Mouse (Mus musculus) adrenal gland, postnatal 14 days (tissue): ENCODE measurements at regions not wholly inside any gene's neighbourhood (a gene's known extent, or its start where the extent isn't known, plus 50 kb on each side); places are given as distances from the start of the nearest gene placed in this dataset.

Experiments used
- DNase-seq: peaks from one replicate; pipeline ENCODE4 v3.0.0; 2021; ENCODE audit warnings: mixed read lengths

DNA sequence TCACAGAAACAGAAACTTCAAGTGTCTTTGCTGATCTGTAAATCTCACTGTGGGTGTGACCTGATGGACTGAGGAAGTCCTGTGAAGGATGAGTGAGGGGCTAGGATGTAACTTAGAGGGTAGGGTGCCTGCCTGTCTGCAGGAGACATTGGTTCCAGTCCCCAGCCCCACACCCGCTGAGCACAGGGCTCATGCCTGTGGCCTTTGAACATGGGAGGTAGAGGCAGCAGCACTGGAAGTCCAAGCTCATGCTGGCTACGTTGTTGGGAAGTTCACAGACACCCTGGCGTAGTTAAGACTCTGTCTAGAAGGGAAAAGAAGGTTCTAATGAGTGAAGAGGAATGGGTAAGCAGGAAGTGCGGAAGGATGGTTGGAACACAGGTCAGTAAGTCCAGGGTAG lies 59.7 kb upstream of the Tgm3 start:
- no peak for DNase-seq

DNA sequence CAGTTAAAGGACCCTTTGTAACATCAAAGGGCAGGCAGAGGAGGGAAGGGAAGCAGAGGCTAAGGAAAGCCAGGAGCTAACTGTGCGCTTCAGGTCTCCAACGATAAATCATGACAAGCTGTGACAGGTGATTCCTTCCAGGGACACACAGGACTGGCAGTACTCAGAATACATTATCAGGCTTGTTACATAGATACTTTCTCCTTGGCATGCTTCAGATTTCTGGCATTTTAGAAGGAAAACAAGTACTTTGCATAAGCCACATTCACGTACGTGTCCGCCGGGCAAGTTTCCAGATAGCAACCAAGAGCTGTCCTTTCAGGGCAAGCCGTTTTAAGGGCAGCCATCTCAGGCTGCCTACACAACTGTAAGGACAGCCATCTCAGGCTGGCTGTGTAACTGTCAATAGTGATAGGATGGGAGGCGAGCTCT lies 56.9 kb upstream of the Tgm3 start:
- peak; percentile 54 for DNase-seq

DNA sequence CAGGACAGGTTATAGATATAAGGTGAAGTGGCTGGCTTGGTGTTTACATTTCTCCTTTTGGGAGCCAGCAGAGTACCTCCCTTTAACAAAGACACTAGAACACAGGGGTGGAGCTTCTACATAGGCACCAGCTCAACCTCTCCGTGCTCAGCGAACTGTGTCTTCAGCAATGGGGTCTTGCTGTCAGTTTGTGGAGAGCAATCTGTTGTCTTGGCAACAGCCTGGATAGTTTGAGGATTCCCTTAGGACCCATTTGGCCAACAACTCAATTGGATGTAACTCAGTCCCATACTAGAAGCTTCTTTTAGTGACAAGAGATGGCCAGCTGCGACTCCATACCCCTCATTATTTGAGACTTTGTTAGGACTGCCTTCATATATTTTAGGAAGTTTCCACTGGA lies 54.0 kb upstream of the Tgm3 start:
- DNase-seq: no peak

GRCm38 (mm10) chr2:129960364-129960763 lies 51.8 kb upstream of the Tgm3 start:
- no peak for DNase-seq

GRCm38 (mm10) chr2:129961522-129961921 lies 50.6 kb upstream of the Tgm3 start:
- peak; percentile 33 for DNase-seq
